Mouse (Mus musculus) liver, embryonic 16.5 days (tissue): ENCODE results near the gene Tmem52. TPM values are rescaled to one million over a fixed set of nuclear protein-coding genes. Genes with fewer than 3 reads are reported as not detected.

Experiments
- ATAC-seq: fragments of 200-750 bp; cut with Nextera tagmentation; 2 replicates; pipeline ENCODE4 v1.8.0; 2017; ENCODE audit warnings: low read depth, mild to moderate bottlenecking, moderate number of reproducible peaks, moderate library complexity
- H3K27ac ChIP-seq: fragments of 300-500 bp; sonication (generic); 2 replicates; pipeline ENCODE4 v1.5.1; 2014; ENCODE audit warnings: mild to moderate bottlenecking, low read length
- H3K27me3 ChIP-seq: fragments of 300-500 bp; sonication (generic); 2 replicates; pipeline ENCODE4 v1.6.1; 2014; ENCODE audit warnings: low read depth, low read length, mixed read lengths; ENCODE audit not compliant: control insufficient read depth, insufficient read depth
- H3K36me3 ChIP-seq: fragments of 300-500 bp; sonication (generic); 2 replicates; pipeline ENCODE4 v1.6.1; 2014; ENCODE audit warnings: mild to moderate bottlenecking; ENCODE audit not compliant: control insufficient read depth, insufficient read depth
- H3K4me1 ChIP-seq: fragments of 300-500 bp; sonication (generic); 2 replicates; pipeline ENCODE4 v1.6.1; 2014; ENCODE audit warnings: low read depth, low read length, mixed read lengths; ENCODE audit not compliant: control insufficient read depth
- H3K4me2 ChIP-seq: fragments of 300-500 bp; sonication (generic); 2 replicates; pipeline ENCODE4 v1.6.1; 2014; ENCODE audit warnings: low read depth, low read length, mixed read lengths
- H3K4me3 ChIP-seq: fragments of 300-500 bp; sonication (generic); 2 replicates; pipeline ENCODE4 v1.5.1; 2014; ENCODE audit warnings: low read depth, mild to moderate bottlenecking, low read length
- H3K9ac ChIP-seq: fragments of 300-500 bp; sonication (generic); 2 replicates; pipeline ENCODE4 v1.6.1; 2014; ENCODE audit warnings: low read depth, low read length
- H3K9me3 ChIP-seq: fragments of 300-500 bp; sonication (generic); replicated peaks from 2 replicates; pipeline ENCODE4 v1.6.1; 2016; ENCODE audit warnings: low read length; ENCODE audit not compliant: control insufficient read depth
- WGBS: fragments of 180-500 bp; shearing (Covaris S2); extraction: QIAGEN DNeasy Blood & Tissue Kit; methylation state at CpG from one replicate; pipeline ENCODE4 v1.1.7; 2014; ENCODE audit not compliant: insufficient replicate concordance; 5-methylcytosine and 5-hydroxymethylcytosine counted together
- polyA plus RNA-seq: library from polyadenylated mRNA; unstranded; fragments of >200 nt; fragmentation: Nextera tagmentation; extraction: Ambion mirVana; gene quantifications from 2 replicates; pipeline ENCODE4 v1.2.1, GENCODE M21; 2015

The Tmem52 gene
- polyA plus RNA-seq, 1 experiment from 2014 or later = 0.64 TPM

GRCm38 (mm10) chr4:155482125-155482480 lies 13.2 kb downstream of the Tmem52 start:
- 81% methylated on average over 6 of the region's 6 CpGs for WGBS
- no peak for ATAC-seq
- no peak overlapping the region for H3K9ac ChIP-seq
- no peaks in the 10 kb centered on the region for H3K9me3 ChIP-seq
- H3K4me3 ChIP-seq = no peak overlapping the region
- H3K27me3 ChIP-seq = no peaks in the 10 kb centered on the region
- no peak overlapping the region for H3K27ac ChIP-seq
- peaks cover 10% of the 10 kb centered on the region for H3K4me1 ChIP-seq
- H3K4me2 ChIP-seq = no peak overlapping the region
- no peaks in the 10 kb centered on the region for H3K36me3 ChIP-seq

GRCm38 (mm10) chr4:155482733-155483540 lies 14.0 kb downstream of the Tmem52 start:
- no peak overlapping the region for H3K27ac ChIP-seq
- WGBS = 74% methylated on average over 8 of the region's 8 CpGs
- no peak overlapping the region for H3K4me2 ChIP-seq
- H3K36me3 ChIP-seq = no peaks in the 10 kb centered on the region
- no peaks in the 10 kb centered on the region for H3K9me3 ChIP-seq
- no peak overlapping the region for H3K4me3 ChIP-seq
- no peak for ATAC-seq
- H3K4me1 ChIP-seq = peaks cover 17% of the 10 kb centered on the region
- no peak overlapping the region for H3K9ac ChIP-seq
- no peaks in the 10 kb centered on the region for H3K27me3 ChIP-seq

- Histone ChIP-seq H3K36me3 (no peaks in the 10 kb centered on the region), H3K27ac (no peak overlapping the region), H3K4me3 (no peak overlapping the region), H3K27me3 (no peaks in the 10 kb centered on the region), H3K4me2 (no peak overlapping the region), H3K4me1 (peaks cover 42% of the 10 kb centered on the region), H3K9ac (no peak overlapping the region), H3K9me3 (no peaks in the 10 kb centered on the region)
- WGBS = 41% methylated on average over 3 of the region's 3 CpGs
- ATAC-seq = no peak
These were observed 16.6 kb downstream of the Tmem52 start for GRCm38 (mm10) chr4:155485521-155485920.

GRCm38 (mm10) chr4:155487746-155488145 lies 18.8 kb downstream of the Tmem52 start:
- Histone ChIP-seq H3K4me1 (peaks cover 47% of the 10 kb centered on the region), H3K27ac (peak overlapping the region; percentile 76), H3K36me3 (no peaks in the 10 kb centered on the region), H3K4me3 (no peak overlapping the region), H3K9me3 (no peaks in the 10 kb centered on the region), H3K27me3 (no peaks in the 10 kb centered on the region), H3K4me2 (peak overlapping the region; percentile 48; the same call in 1 of the 2 replicates), H3K9ac (no peak overlapping the region)
- no peak for ATAC-seq
- 15% methylated on average over 3 of the region's 3 CpGs for WGBS

- peak overlapping the region; percentile 10; the same call in 1 of the 2 replicates for H3K4me3 ChIP-seq
- H3K4me1 ChIP-seq = peaks cover 51% of the 10 kb centered on the region
- WGBS = 27% methylated on average over 8 of the region's 8 CpGs
- H3K9ac ChIP-seq = peak overlapping the region; percentile 29; the same call in 1 of the 2 replicates
- no peaks in the 10 kb centered on the region for H3K36me3 ChIP-seq
- no peaks in the 10 kb centered on the region for H3K9me3 ChIP-seq
- peak overlapping the region; percentile 48 for H3K4me2 ChIP-seq
- H3K27ac ChIP-seq = peak overlapping the region; percentile 76
- ATAC-seq = peak; percentile 77
- H3K27me3 ChIP-seq = no peaks in the 10 kb centered on the region
These were observed 19.5 kb downstream of the Tmem52 start for GRCm38 (mm10) chr4:155488232-155489025.

- no peak for ATAC-seq
- H3K36me3 ChIP-seq = no peaks in the 10 kb centered on the region
- peak overlapping the region; percentile 29; the same call in 1 of the 2 replicates for H3K9ac ChIP-seq
- no peak overlapping the region for H3K4me3 ChIP-seq
- H3K27ac ChIP-seq = peak overlapping the region; percentile 76
- H3K4me1 ChIP-seq = peaks cover 57% of the 10 kb centered on the region
- H3K9me3 ChIP-seq = no peaks in the 10 kb centered on the region
- peak overlapping the region; percentile 48 for H3K4me2 ChIP-seq
- WGBS = 34% methylated on average over 9 of the region's 9 CpGs
- H3K27me3 ChIP-seq = no peaks in the 10 kb centered on the region
These were observed 20.4 kb downstream of the Tmem52 start for GRCm38 (mm10) chr4:155489101-155489970.

GRCm38 (mm10) chr4:155490456-155490855 lies 21.5 kb downstream of the Tmem52 start:
- 20% methylated on average over 5 of the region's 5 CpGs for WGBS
- no peak for ATAC-seq
- Histone ChIP-seq H3K4me2 (peak overlapping the region; percentile 100), H3K36me3 (no peaks in the 10 kb centered on the region), H3K4me3 (peak overlapping the region; percentile 95), H3K27me3 (no peaks in the 10 kb centered on the region), H3K27ac (peak overlapping the region; percentile 63), H3K9me3 (no peaks in the 10 kb centered on the region), H3K9ac (peak overlapping the region; percentile 94), H3K4me1 (peaks cover 65% of the 10 kb centered on the region)

GRCm38 (mm10) chr4:155490990-155491504 lies 22.1 kb downstream of the Tmem52 start, which contains the start of gene Gnb1:
Gene Gnb1 (plus strand): TSS chr4:155491361.
- Histone ChIP-seq H3K4me3 (peak within 1 kb of the TSS; percentile 95), H3K9ac (peak within 1 kb of the TSS; percentile 94), H3K27ac (peak within 1 kb of the TSS; percentile 82), H3K4me1 (peaks cover 65% of the 10 kb centered on the region), H3K36me3 (no peaks in the 10 kb centered on the region), H3K27me3 (no peaks in the 10 kb centered on the region), H3K9me3 (no peaks in the 10 kb centered on the region), H3K4me2 (peak within 1 kb of the TSS; percentile 100)
- peak; percentile 79 for ATAC-seq
- WGBS = 0% methylated on average over 28 of the region's 60 CpGs
